Mouse (Mus musculus) limb, embryonic 13.5 days (tissue): Measurements from ENCODE around the gene Vmn1r1. TPM values are rescaled to one million over a fixed set of nuclear protein-coding genes. Genes with fewer than 3 reads are reported as not detected.
"Not testable (repeated sequence)": the region's sequence is repeated elsewhere in the genome, so short reads cannot be mapped to it uniquely, and the experiment has no call there.

Source experiments
- ATAC-seq: fragments of 200-750 bp; cut with Nextera tagmentation; 2 replicates; pipeline ENCODE4 v1.8.0; 2017; ENCODE audit warnings: low read depth, moderate number of reproducible peaks, moderate TSS enrichment; ENCODE audit not compliant: low FRiP score
- H3K27ac ChIP-seq: fragments of 300-500 bp; sonication (generic); 2 replicates; pipeline ENCODE4 v1.5.1; 2015; ENCODE audit warnings: inconsistent platforms, mild to moderate bottlenecking, moderate library complexity
- H3K27me3 ChIP-seq: fragments of 300-500 bp; sonication (generic); 2 replicates; pipeline ENCODE4 v1.6.1; 2015; ENCODE audit warnings: mild to moderate bottlenecking, inconsistent platforms
- H3K36me3 ChIP-seq: fragments of 300-500 bp; sonication (generic); 2 replicates; pipeline ENCODE4 v1.6.1; 2015; ENCODE audit warnings: inconsistent platforms, mild to moderate bottlenecking, moderate library complexity
- H3K4me1 ChIP-seq: fragments of 300-500 bp; sonication (generic); 2 replicates; pipeline ENCODE4 v1.6.1; 2015; ENCODE audit warnings: inconsistent platforms
- H3K4me2 ChIP-seq: fragments of 300-500 bp; sonication (generic); replicated peaks from 2 replicates; pipeline ENCODE4 v1.6.1; 2015; ENCODE audit warnings: inconsistent platforms, mild to moderate bottlenecking, moderate library complexity
- H3K4me3 ChIP-seq: fragments of 300-500 bp; sonication (generic); 2 replicates; pipeline ENCODE4 v1.5.1; 2015; ENCODE audit warnings: moderate library complexity, mild to moderate bottlenecking, inconsistent platforms
- H3K9ac ChIP-seq: fragments of 300-500 bp; sonication (generic); 2 replicates; pipeline ENCODE4 v1.6.1; 2015; ENCODE audit warnings: mild to moderate bottlenecking, inconsistent platforms
- H3K9me3 ChIP-seq: fragments of 300-500 bp; sonication (generic); 2 replicates; pipeline ENCODE4 v1.6.1; 2016; ENCODE audit warnings: inconsistent platforms
- WGBS: fragments of 180-500 bp; shearing (Covaris S2); methylation state at CpG from one replicate; pipeline ENCODE4 v1.1.7; 2015; 5-methylcytosine and 5-hydroxymethylcytosine counted together
- polyA plus RNA-seq: library from polyadenylated mRNA; unstranded; fragments of >200 nt; fragmentation: Nextera tagmentation; extraction: Ambion mirVana; gene quantifications from 2 replicates; pipeline ENCODE4 v1.2.1, GENCODE M21; 2015

Vmn1r1 gene
- not detected in 2 replicates for polyA plus RNA-seq

DNA sequence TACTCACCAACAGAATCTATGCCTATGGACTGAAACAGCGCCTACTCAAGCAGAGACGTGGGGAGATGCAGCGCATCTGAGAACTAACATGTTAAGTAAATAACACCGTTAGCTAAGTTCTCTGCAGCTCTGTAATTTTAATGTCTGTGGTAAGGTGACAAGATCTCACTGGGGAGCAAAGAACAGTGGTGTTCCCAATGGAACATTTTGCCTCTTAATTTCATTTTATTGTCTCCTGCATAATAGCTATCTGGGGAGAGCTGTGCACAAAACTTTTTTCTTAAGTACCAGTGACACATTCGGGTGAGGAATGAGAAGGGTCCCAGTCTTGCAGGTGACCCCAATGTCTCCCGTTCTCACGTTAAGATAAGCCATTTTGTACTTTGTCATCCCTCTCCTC, at the start of gene Vmn1r1:
Gene Vmn1r1, minus strand, starts transcription at position 101 of the 400 bp plus-strand sequence.
- Histone ChIP-seq H3K27me3 (no peaks in the 10 kb centered on the region), H3K4me3 (no peak within 1 kb of the TSS), H3K27ac (no peak within 1 kb of the TSS), H3K36me3 (no peaks in the 10 kb centered on the region), H3K9ac (no peak within 1 kb of the TSS), H3K4me1 (no peaks in the 10 kb centered on the region), H3K4me2 (no peak within 1 kb of the TSS), H3K9me3 (no peaks in the 10 kb centered on the region)
- ATAC-seq: no peak
- 82% methylated on average over 7 of the region's 7 CpGs for WGBS

GRCm38 (mm10) chr1:182210322-182210721, 46.0 kb upstream of the Vmn1r1 start:
- no peaks in the 10 kb centered on the region for H3K9me3 ChIP-seq
- H3K4me3 ChIP-seq: no peak overlapping the region
- no peak overlapping the region for H3K9ac ChIP-seq
- 89% methylated on average over 2 of the region's 2 CpGs for WGBS
- no peaks in the 10 kb centered on the region for H3K4me1 ChIP-seq
- no peaks in the 10 kb centered on the region for H3K36me3 ChIP-seq
- ATAC-seq: no peak
- H3K4me2 ChIP-seq: no peak overlapping the region
- no peaks in the 10 kb centered on the region for H3K27me3 ChIP-seq
- no peak overlapping the region for H3K27ac ChIP-seq

DNA sequence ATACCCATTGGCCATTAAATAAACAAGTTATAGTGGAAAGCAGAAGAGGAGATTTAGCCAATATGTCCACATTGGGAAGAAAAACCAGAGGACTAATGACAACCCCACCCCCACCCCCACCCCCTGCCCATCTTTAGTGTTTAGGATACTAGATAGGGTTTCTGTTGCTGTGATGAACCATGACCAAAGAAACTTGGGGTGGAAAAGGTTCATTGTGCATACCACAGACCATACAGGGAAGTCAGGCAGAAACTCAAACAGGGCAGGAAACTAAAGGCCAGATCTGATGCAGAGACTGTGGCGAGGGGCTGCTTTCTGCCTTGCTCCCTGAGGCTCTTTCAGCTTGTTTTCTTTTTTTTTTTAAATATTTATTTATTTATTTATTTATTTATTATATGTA, 28.3 kb upstream of the Vmn1r1 start:
- H3K9me3 ChIP-seq: no peaks in the 10 kb centered on the region
- H3K27ac ChIP-seq: no peak overlapping the region
- no peak overlapping the region for H3K4me2 ChIP-seq
- peaks cover 4% of the 10 kb centered on the region; the same call in 1 of the 2 replicates for H3K4me1 ChIP-seq
- no peak overlapping the region for H3K4me3 ChIP-seq
- ATAC-seq: no peak
- no peak overlapping the region for H3K9ac ChIP-seq
- 89% methylated on average over 1 of the region's 1 CpGs for WGBS
- H3K36me3 ChIP-seq: no peaks in the 10 kb centered on the region
- no peaks in the 10 kb centered on the region for H3K27me3 ChIP-seq

GRCm38 (mm10) chr1:182191816-182192545, 27.7 kb upstream of the Vmn1r1 start:
- no peaks in the 10 kb centered on the region for H3K27me3 ChIP-seq
- 54% methylated on average over 10 of the region's 10 CpGs for WGBS
- H3K9me3 ChIP-seq: 0 out of 2 replicates have a peak, but pooled peaks cover 2% of the 10 kb centered on the region
- no peaks in the 10 kb centered on the region for H3K36me3 ChIP-seq
- H3K4me1 ChIP-seq: peaks cover 4% of the 10 kb centered on the region; the same call in 1 of the 2 replicates
- no peak overlapping the region for H3K4me2 ChIP-seq
- no peak overlapping the region for H3K27ac ChIP-seq
- H3K9ac ChIP-seq: no peak overlapping the region
- H3K4me3 ChIP-seq: no peak overlapping the region
- ATAC-seq: no peak

- Histone ChIP-seq H3K4me1 (peaks cover 4% of the 10 kb centered on the region; the same call in 1 of the 2 replicates), H3K4me3 (no peak overlapping the region), H3K27me3 (no peaks in the 10 kb centered on the region), H3K36me3 (no peaks in the 10 kb centered on the region), H3K4me2 (no peak overlapping the region), H3K9ac (no peak overlapping the region), H3K9me3 (0 out of 2 replicates have a peak, but pooled peaks cover 2% of the 10 kb centered on the region), H3K27ac (no peak overlapping the region)
- 71% methylated on average over 5 of the region's 5 CpGs for WGBS
- ATAC-seq: no peak
Measured at GRCm38 (mm10) chr1:182191181-182191580, 26.9 kb upstream of the Vmn1r1 start.

- H3K4me2 ChIP-seq: no peak overlapping the region
- H3K36me3 ChIP-seq: no peaks in the 10 kb centered on the region
- H3K27ac ChIP-seq: no peak overlapping the region
- no peaks in the 10 kb centered on the region for H3K27me3 ChIP-seq
- no peak overlapping the region for H3K9ac ChIP-seq
- 0 out of 2 replicates have a peak, but pooled peaks cover 2% of the 10 kb centered on the region for H3K9me3 ChIP-seq
- H3K4me1 ChIP-seq: peaks cover 4% of the 10 kb centered on the region; the same call in 1 of the 2 replicates
- no peak for ATAC-seq
- WGBS: 70% methylated on average over 3 of the region's 3 CpGs
- no peak overlapping the region for H3K4me3 ChIP-seq
Measured at GRCm38 (mm10) chr1:182189669-182190440, 25.6 kb upstream of the Vmn1r1 start.

GRCm38 (mm10) chr1:182182449-182182848, 18.2 kb upstream of the Vmn1r1 start:
- H3K9me3 ChIP-seq, H3K9ac ChIP-seq, H3K4me3 ChIP-seq, ATAC-seq, H3K27me3 ChIP-seq, H3K36me3 ChIP-seq, H3K4me1 ChIP-seq, H3K4me2 ChIP-seq, H3K27ac ChIP-seq: not testable (repeated sequence)
- WGBS: 85% methylated on average over 4 of the region's 4 CpGs

GRCm38 (mm10) chr1:182181456-182182305, 17.4 kb upstream of the Vmn1r1 start:
- ATAC-seq: no peak
- no peak overlapping the region for H3K4me3 ChIP-seq
- H3K27ac ChIP-seq: no peak overlapping the region
- no peaks in the 10 kb centered on the region for H3K9me3 ChIP-seq
- H3K9ac ChIP-seq: no peak overlapping the region
- H3K4me1 ChIP-seq: no peaks in the 10 kb centered on the region
- H3K4me2 ChIP-seq: no peak overlapping the region
- H3K27me3 ChIP-seq: no peaks in the 10 kb centered on the region
- 69% methylated on average over 5 of the region's 5 CpGs for WGBS
- H3K36me3 ChIP-seq: no peaks in the 10 kb centered on the region

DNA sequence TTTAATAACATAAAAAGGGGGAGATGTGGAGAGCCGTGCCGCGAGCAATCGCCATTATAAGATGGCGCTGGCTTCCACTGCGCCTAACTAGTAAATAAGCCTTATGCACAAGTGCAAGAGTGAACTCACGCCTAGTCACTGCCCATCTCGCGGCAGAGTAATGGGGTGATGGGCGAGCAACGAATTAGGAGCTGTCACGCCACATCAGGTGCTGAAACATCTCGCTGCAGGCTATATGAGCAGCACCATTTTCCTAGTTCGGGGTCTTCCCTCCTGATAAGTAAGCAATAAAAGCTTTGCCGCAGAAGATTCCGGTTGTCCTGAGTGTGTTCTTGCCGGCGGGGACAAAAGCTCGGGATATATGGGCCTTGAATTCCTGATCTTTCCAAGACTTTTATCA, 12.7 kb upstream of the Vmn1r1 start:
- H3K9me3 ChIP-seq, H3K4me3 ChIP-seq, H3K27me3 ChIP-seq, H3K36me3 ChIP-seq, H3K9ac ChIP-seq, H3K27ac ChIP-seq, ATAC-seq, H3K4me1 ChIP-seq, H3K4me2 ChIP-seq: not testable (repeated sequence)
- 91% methylated on average over 19 of the region's 19 CpGs for WGBS

- not testable (repeated sequence) for ATAC-seq, H3K4me2 ChIP-seq, H3K27ac ChIP-seq, H3K27me3 ChIP-seq, H3K4me3 ChIP-seq, H3K4me1 ChIP-seq, H3K9me3 ChIP-seq, H3K9ac ChIP-seq, H3K36me3 ChIP-seq
- 85% methylated on average over 6 of the region's 6 CpGs for WGBS
Measured at GRCm38 (mm10) chr1:182170206-182170605, 5.9 kb upstream of the Vmn1r1 start.

- WGBS: 57% methylated on average over 5 of the region's 5 CpGs
- H3K27ac ChIP-seq: no peak overlapping the region
- no peak overlapping the region for H3K9ac ChIP-seq
- no peaks in the 10 kb centered on the region for H3K27me3 ChIP-seq
- H3K4me2 ChIP-seq: no peak overlapping the region
- H3K9me3 ChIP-seq: no peaks in the 10 kb centered on the region
- no peak for ATAC-seq
- H3K36me3 ChIP-seq: no peaks in the 10 kb centered on the region
- H3K4me3 ChIP-seq: no peak overlapping the region
- no peaks in the 10 kb centered on the region for H3K4me1 ChIP-seq
Measured at GRCm38 (mm10) chr1:182162951-182163350, 1.3 kb downstream of the Vmn1r1 start.

DNA sequence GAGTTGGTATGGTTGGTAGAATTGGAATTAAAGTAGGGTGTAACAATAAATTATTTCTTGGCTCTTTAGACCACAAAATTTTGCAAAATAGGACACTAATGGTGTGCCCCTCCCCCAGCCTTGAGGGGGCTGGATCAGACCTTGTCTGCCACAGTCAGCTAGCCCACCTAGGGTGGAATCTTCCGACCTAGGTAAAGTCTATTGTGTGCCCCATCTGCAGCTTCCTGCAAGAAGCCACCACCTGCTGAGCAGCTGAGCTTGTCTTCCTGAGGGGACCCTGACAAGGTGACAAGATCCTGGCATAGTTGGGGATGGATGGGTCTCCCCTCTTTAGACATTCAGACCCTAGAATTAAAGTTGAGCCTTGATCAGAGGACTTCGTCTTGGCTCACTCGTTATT, 4.7 kb downstream of the Vmn1r1 start:
- Histone ChIP-seq H3K4me2 (no peak overlapping the region), H3K27ac (no peak overlapping the region), H3K9me3 (no peaks in the 10 kb centered on the region), H3K9ac (no peak overlapping the region), H3K4me3 (no peak overlapping the region), H3K27me3 (no peaks in the 10 kb centered on the region), H3K4me1 (no peaks in the 10 kb centered on the region), H3K36me3 (no peaks in the 10 kb centered on the region)
- ATAC-seq: no peak
- WGBS: 78% methylated on average over 3 of the region's 3 CpGs
